ENCODE assay signal across 7 mouse cellular contexts in genomic region chr7:44848561-44849415, GRCm38 (mm10). TPM values are rescaled to one million over a fixed set of nuclear protein-coding genes. Genes with fewer than 3 reads are reported as not detected.
DNase-seq lines count a peak whose midpoint lies in the region; ATAC-seq lines count a peak whose summit lies in the region.

Gene Akt1s1, plus strand, starts transcription at chr7:44848991.
Gene Tbc1d17, minus strand, starts transcription at chr7:44849079.

- H3K36me3 ChIP-seq in embryonic facial prominence, embryonic 11.5 days (replicated peaks; ENCODE audit: control insufficient read depth, insufficient read depth, low read depth, low read length) = peaks cover 5% of the 10 kb centered on the region
- peaks cover 55% of the 10 kb centered on the region for H3K36me3 ChIP-seq in limb, embryonic 10.5 days
- H3K36me3 ChIP-seq in midbrain, embryonic 13.5 days = peaks cover 48% of the 10 kb centered on the region

- peak within 1 kb of the TSS; percentile 81 for H3K9ac ChIP-seq in embryonic facial prominence, embryonic 11.5 days (replicated peaks; ENCODE audit: low read length)
- H3K9ac ChIP-seq in midbrain, embryonic 13.5 days (replicated peaks) = peak within 1 kb of the TSS; percentile 86

- H3K9me3 ChIP-seq in embryonic facial prominence, embryonic 11.5 days (replicated peaks; ENCODE audit: control insufficient read depth, low read length) = no peaks in the 10 kb centered on the region
- H3K9me3 ChIP-seq in limb, embryonic 10.5 days (replicated peaks) = no peaks in the 10 kb centered on the region
- no peaks in the 10 kb centered on the region for H3K9me3 ChIP-seq in midbrain, embryonic 13.5 days

- ATAC-seq in embryonic facial prominence, embryonic 11.5 days (replicated peaks; ENCODE audit: insufficient number of reproducible peaks, low FRiP score, low TSS enrichment, low read depth) = peak; percentile 78
- peak; percentile 61 for ATAC-seq in granulocyte monocyte progenitor cell, adult 5-6 weeks (replicated peaks; ENCODE audit: poor library complexity, severe bottlenecking)
- peak; percentile 84 for ATAC-seq in midbrain, embryonic 13.5 days

- peak within 1 kb of the TSS; percentile 69 for H3K4me3 ChIP-seq in embryonic facial prominence, embryonic 11.5 days (ENCODE audit: low read depth, low read length)
- H3K4me3 ChIP-seq in limb, embryonic 10.5 days = peak within 1 kb of the TSS; percentile 79
- H3K4me3 ChIP-seq in midbrain, embryonic 13.5 days (replicated peaks) = peak within 1 kb of the TSS; percentile 75

- no peaks in the 10 kb centered on the region for H3K27me3 ChIP-seq in embryonic facial prominence, embryonic 11.5 days (ENCODE audit: control insufficient read depth, insufficient read depth, low read length)
- H3K27me3 ChIP-seq in limb, embryonic 10.5 days (ENCODE audit: low read depth, poor library complexity, severe bottlenecking) = no peaks in the 10 kb centered on the region
- no peaks in the 10 kb centered on the region for H3K27me3 ChIP-seq in midbrain, embryonic 13.5 days

- H3K4me2 ChIP-seq in embryonic facial prominence, embryonic 11.5 days (ENCODE audit: low read depth, low read length) = peak within 1 kb of the TSS; percentile 62
- H3K4me2 ChIP-seq in midbrain, embryonic 13.5 days (replicated peaks) = peak within 1 kb of the TSS; percentile 89

- H3K27ac ChIP-seq in embryonic facial prominence, embryonic 11.5 days (replicated peaks; ENCODE audit: low read depth, low read length) = peak within 1 kb of the TSS; percentile 88
- H3K27ac ChIP-seq in limb, embryonic 10.5 days = peak within 1 kb of the TSS; percentile 95
- H3K27ac ChIP-seq in midbrain, embryonic 13.5 days = peak within 1 kb of the TSS; percentile 97

- DNase-seq in adrenal gland, postnatal 14 days = peak; percentile 99
- peak; percentile 97 for DNase-seq in embryonic facial prominence, embryonic 11.5 days (ENCODE audit: low spot score)
- DNase-seq in kidney, adult 11 months = peak; percentile 100
- DNase-seq in limb, embryonic 10.5 days (ENCODE audit: low spot score) = peak; percentile 95
- DNase-seq in spleen, adult 12 weeks (ENCODE audit: low spot score) = peak; percentile 95

- under 1% methylated on average over 54 of the region's 54 CpGs for WGBS in embryonic facial prominence, embryonic 11.5 days
- WGBS in limb, embryonic 10.5 days = under 1% methylated on average over 54 of the region's 54 CpGs
- WGBS in midbrain, embryonic 13.5 days = under 1% methylated on average over 54 of the region's 54 CpGs

- H3K4me1 ChIP-seq in embryonic facial prominence, embryonic 11.5 days (ENCODE audit: control insufficient read depth, insufficient read depth, low read length) = peaks cover 5% of the 10 kb centered on the region
- H3K4me1 ChIP-seq in limb, embryonic 10.5 days = peaks cover 39% of the 10 kb centered on the region
- peaks cover 43% of the 10 kb centered on the region for H3K4me1 ChIP-seq in midbrain, embryonic 13.5 days (replicated peaks)

RNA-seq across cellular contexts. Expression of gene Akt1s1, which starts in this region (rescaled TPM):
- total RNA-seq in adrenal gland, postnatal 14 days (2021) = 90.6 and 104 TPM in 2 replicates
- 32.4 and 42.5 TPM in 2 replicates for polyA plus RNA-seq in embryonic facial prominence, embryonic 11.5 days (2014; fragmentation: Nextera tagmentation; extraction: Ambion mirVana)
- total RNA-seq in granulocyte monocyte progenitor cell, adult 5-6 weeks (2014; fragmentation: Nextera tagmentation) = 18.2 and 25.0 TPM in 2 replicates
- 22.8 and 26.5 TPM in 2 replicates for total RNA-seq in granulocyte monocyte progenitor cell, adult 5-6 weeks (2017)
- polyA plus RNA-seq in limb, embryonic 10.5 days (2016; fragmentation: Nextera tagmentation; extraction: Ambion mirVana) = 96.4 and 99.6 TPM in 2 replicates
- polyA plus RNA-seq in midbrain, embryonic 13.5 days (2015; fragmentation: Nextera tagmentation; extraction: Ambion mirVana) = 78.9 and 88.2 TPM in 2 replicates

RNA-seq across cellular contexts. Expression of gene Tbc1d17, which starts in this region (rescaled TPM):
- total RNA-seq in adrenal gland, postnatal 14 days (2021) = 58.8 and 66.1 TPM in 2 replicates
- 55.1 and 75.1 TPM in 2 replicates for polyA plus RNA-seq in embryonic facial prominence, embryonic 11.5 days (2014; fragmentation: Nextera tagmentation; extraction: Ambion mirVana)
- total RNA-seq in granulocyte monocyte progenitor cell, adult 5-6 weeks (2014; fragmentation: Nextera tagmentation) = 18.1 and 22.6 TPM in 2 replicates
- total RNA-seq in granulocyte monocyte progenitor cell, adult 5-6 weeks (2017) = 15.5 and 19.3 TPM in 2 replicates
- 71.4 and 75.2 TPM in 2 replicates for polyA plus RNA-seq in limb, embryonic 10.5 days (2016; fragmentation: Nextera tagmentation; extraction: Ambion mirVana)
- 109 and 110 TPM in 2 replicates for polyA plus RNA-seq in midbrain, embryonic 13.5 days (2015; fragmentation: Nextera tagmentation; extraction: Ambion mirVana)

Comparison
In these comparisons a context has a peak if more than half of its experiments do, and no peak if none do; other contexts are left out.
1. Peak in every context shown above with its lines: DNase-seq, ATAC-seq, H3K4me3 ChIP-seq and H3K27ac ChIP-seq.